Mouse (Mus musculus): Measurements from ENCODE around the gene Bsnd. TPM values are rescaled to one million over a fixed set of nuclear protein-coding genes. Genes with fewer than 3 reads are reported as not detected.

Bsnd gene
- total RNA-seq (2015): not detected in 2 replicates
- not detected in 2 replicates for total RNA-seq (2017)

GRCm38 (mm10) chr4:106492116-106492515 lies at the start of gene Bsnd:
Gene Bsnd (minus strand): TSS chr4:106492283.
- no peak for ATAC-seq (ENCODE audit: poor library complexity, severe bottlenecking)

DNA sequence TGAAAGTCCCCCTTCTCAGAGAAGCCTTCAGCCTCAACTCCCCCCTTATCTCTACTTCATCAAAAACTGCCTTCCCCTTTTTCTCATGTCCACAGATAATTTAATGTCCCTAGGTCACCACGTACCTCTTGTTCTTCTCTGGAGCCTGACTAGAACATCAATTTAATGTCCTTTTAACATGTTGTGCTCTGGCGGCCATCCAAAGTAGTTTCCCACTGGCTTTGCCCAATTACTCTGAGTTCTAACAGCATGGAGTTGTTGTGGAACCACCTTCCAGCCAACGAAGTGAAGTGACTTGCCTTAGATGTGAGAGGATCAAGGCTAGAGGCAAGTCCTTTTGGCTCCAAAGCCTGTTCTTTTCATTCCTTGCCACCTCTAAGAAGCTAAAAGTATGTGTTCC lies 49.4 kb upstream of the Bsnd start:
- no peak for ATAC-seq (ENCODE audit: poor library complexity, severe bottlenecking)

DNA sequence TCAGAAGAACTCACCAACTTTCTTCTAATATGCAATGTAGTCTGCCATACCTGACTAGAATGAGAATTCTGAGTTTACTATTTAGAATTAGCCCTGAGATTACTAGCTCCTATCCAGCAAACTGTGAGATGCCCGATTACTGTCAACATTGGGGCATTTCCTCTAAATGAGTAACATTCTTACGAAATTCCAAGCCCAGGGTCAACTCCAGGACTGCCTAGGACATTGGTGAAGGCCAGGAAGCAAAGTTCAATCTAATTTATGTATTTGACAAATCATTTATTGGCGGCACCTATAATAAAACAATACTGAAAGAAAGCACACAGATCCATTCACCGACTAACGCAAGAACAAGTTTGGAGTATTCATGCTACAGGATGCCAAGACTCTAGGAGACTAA lies 47.7 kb upstream of the Bsnd start:
- no peak for ATAC-seq (ENCODE audit: poor library complexity, severe bottlenecking)

GRCm38 (mm10) chr4:106534256-106534655 lies 42.2 kb upstream of the Bsnd start:
- no peak for ATAC-seq (ENCODE audit: poor library complexity, severe bottlenecking)

DNA sequence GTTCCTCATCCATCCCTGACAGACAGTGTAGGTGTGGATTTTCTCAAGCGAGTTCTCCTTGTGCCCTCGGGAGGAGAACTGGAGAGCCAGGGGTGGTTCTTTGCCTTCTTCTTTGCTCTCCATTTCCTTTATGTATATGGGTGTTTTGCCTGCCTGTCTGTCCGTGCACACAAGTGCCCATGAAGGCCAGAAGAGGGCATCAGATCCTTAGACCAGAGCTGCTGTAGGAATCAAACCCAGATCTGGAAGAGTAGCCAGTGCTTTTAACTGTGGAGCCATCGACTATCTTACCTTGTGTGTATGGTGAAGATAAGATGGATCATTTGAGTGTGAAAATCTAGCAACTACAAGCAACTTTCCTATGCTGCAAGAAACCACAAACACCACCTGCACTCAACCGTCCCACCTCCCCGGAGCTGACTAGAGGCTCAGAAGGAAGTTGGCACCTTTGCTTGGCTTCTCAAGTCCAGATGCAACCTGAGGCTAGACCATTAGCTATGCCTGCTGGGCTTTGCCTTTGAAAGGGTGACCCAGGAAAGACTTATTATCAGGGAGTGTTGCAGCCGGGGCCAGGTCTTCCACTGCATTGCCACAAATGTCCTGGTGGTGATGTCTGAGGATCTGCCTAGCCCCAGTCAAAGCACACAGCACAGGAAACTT lies 41.5 kb upstream of the Bsnd start:
- ATAC-seq (ENCODE audit: poor library complexity, severe bottlenecking): no peak

DNA sequence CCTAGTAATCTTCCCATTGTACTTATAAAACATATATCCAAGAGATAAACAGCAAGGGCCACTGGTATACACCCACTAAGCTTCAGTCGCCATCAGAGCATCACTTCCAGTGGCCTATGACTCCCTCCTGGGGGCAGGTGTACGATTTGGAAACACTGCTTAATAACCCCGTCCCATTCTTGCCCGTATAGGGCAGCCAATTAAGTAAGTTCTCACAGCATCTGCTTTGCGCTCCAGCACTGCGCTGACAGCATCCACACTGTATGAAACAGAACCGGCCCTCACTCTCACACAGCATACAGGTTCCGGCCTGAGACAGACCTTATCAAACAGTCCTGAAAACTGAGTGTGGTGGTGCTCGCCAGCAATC lies 38.0 kb upstream of the Bsnd start:
- ATAC-seq (ENCODE audit: poor library complexity, severe bottlenecking): no peak

DNA sequence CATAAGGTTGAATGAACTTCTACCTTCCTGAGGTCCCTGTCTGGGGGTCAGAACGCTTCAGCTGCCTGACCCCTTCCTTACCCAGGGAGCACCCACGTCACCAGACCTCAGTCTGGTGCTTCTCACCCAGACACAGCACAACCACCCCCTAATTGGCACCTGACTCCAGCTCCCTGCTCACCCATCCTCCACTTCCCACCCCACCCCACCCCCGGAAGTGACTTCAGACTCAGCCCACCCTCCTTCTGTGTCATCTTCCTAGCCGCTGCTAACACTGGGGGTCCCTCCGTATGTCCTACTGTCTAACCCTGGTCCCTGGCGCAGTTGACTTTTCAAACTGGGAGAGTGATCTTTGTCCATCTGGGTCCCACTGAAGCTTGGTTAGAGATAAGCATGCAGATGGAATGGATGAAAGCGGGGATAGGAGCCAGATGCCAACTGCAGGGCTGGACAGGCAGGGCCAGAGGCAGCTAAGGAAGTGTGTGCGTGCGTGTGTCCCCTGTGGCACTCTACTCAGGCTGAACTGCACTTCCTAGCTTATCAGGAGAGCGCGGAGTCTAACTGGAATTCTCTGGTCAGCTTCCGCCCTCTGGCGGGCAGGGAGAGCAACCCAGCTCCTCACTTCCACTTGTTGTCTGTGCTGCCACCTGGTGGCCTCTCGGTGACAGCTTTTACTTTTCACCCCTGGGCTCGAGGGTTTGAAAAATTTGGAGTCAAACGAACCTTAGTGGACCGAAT lies 37.5 kb upstream of the Bsnd start:
- peak; percentile 97 for ATAC-seq (ENCODE audit: poor library complexity, severe bottlenecking)

DNA sequence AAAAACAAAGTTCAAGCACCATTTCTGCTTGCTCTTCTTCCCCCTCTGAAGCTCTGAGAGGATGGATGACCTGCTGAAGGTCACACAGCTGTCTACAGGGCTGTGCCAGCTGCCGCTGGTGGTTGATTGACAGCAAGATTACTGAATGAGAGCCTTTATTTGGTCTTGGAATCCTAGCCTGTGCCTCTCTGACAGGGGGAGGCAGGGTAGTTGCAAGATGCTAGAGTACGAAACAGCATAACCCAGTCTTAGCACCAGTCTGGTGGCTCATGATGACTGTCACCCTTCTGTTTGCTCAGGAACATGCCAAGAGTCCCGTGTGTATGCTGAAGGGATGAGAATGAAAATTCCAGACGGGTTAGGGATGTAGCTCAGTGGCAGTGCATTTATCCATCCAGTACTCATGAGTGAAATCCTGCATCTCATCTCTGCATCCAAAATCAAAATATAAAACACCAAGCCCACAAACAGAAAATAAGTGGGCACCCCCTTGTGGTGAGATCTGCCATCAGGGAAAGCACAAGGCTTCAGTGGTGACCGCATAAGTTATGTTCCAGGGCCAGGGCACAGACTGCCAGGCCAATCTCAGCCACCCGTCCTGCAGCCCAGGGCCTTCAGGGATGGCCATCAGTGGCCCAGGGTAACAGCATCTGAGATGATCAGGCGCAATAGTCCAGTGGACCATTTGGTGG lies 35.9 kb upstream of the Bsnd start:
- no peak for ATAC-seq (ENCODE audit: poor library complexity, severe bottlenecking)

DNA sequence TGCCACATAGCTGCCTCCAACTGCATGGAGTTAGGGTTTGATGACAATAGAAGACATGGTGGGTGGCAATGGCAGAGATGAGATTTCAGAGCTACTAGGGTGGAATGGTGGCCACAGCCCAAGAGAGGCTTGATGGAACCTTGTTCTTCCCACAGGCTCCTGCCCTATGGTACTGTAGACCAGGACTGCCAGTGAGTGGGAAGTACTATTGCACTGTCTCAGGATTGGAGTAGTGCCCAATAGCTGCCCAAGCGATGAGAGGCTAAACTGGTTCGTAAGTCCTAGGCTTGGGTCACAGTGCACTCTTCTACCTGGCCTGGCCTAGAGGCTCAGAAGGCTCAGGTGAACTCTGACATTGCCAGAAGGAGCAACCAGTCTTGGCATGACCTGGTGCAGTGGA lies 32.9 kb upstream of the Bsnd start:
- no peak for ATAC-seq (ENCODE audit: poor library complexity, severe bottlenecking)

- no peak for ATAC-seq (ENCODE audit: poor library complexity, severe bottlenecking)
These were observed 32.0 kb upstream of the Bsnd start for GRCm38 (mm10) chr4:106524131-106524530.

GRCm38 (mm10) chr4:106522547-106522946 lies 30.5 kb upstream of the Bsnd start:
- no peak for ATAC-seq (ENCODE audit: poor library complexity, severe bottlenecking)

DNA sequence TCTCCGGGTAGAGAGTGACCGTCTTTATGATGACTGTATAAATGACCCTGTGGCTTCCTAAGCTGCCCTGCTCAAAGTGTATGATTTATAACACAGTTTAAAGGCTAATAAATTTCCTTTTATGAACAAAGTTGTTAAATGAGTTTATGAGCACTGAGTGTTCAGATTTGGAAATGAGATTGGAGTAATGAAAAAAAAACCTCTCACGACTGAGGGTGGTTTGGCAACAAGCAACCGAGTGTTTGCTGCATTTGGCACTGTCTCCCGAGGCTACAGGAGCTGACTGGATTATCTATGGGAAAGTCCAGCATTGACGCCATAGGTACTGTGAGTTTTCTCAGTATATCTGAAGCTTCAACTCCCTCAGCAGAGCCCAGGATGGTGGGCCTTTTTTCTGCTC lies 22.5 kb upstream of the Bsnd start:
- no peak for ATAC-seq (ENCODE audit: poor library complexity, severe bottlenecking)

DNA sequence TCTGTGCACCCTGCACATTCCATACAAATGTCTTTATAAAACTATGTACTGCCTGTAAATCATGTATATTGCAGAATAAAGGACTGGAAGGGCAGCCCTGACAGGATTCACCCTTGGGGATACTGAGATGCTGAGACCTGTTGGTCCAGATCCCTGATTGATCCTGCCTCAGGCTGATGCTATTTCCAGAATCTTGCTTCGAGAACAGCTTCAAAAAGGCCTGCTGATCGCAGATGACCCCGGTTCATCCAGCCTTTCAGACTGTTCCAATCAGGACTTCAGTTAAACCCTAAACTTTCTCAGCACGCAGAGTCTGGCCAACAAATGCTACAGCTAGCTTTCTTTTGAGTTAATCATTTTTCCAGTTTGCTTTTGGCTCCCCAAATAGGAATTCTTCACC lies 17.8 kb upstream of the Bsnd start:
- ATAC-seq (ENCODE audit: poor library complexity, severe bottlenecking): no peak

DNA sequence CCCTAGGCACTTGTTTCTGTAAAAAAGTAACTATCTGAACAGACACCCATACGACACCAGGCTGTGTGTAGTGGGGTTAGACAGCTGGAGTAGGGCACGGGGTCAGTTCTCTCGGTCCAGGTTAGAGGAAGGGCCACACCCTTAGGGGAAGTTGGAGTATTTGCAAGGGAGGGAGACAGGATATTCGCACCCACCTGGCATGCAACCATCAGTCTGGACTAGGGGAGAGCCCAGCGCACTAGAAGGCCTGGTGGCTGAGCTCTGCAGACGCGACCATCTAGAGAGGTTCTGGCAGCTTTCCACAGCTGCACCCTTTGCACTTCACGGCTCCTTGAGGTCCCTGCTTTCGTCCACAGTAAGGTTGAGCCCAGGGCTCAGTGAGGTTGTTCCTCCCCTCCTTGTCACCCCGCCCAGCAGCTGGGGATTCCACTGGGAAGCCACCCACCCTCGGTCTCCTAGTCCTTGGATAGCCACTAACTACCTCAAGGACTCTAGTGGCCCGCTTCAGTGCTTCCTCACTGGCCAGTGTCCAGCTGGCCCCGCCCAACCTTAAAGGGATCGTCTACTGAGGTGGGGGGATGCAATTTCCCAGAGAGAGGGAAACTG lies 13.5 kb upstream of the Bsnd start:
- ATAC-seq (ENCODE audit: poor library complexity, severe bottlenecking): no peak

DNA sequence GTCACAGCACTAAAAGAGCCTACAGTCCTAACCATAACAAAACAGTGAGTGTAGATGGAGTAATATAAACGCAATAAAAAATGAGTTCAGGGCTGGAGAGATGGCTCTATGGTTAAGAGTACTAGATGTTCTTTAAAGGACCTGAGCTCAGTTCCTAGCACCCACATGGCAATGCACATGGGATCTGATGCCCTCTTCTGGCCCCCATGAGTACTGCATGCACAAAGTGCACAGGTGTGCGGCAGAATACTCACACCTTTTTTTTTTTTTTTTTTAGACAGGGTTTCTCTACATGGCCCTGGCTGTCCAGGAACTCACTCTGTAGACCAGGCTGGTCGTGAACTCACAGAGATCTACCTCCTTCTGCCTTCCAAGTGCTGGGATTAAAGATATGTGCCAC lies 11.5 kb upstream of the Bsnd start:
- ATAC-seq (ENCODE audit: poor library complexity, severe bottlenecking): no peak

GRCm38 (mm10) chr4:106500066-106500465 lies 8.0 kb upstream of the Bsnd start:
- ATAC-seq (ENCODE audit: poor library complexity, severe bottlenecking): no peak

GRCm38 (mm10) chr4:106498471-106498844 lies 6.4 kb upstream of the Bsnd start:
- ATAC-seq (ENCODE audit: poor library complexity, severe bottlenecking): no peak

DNA sequence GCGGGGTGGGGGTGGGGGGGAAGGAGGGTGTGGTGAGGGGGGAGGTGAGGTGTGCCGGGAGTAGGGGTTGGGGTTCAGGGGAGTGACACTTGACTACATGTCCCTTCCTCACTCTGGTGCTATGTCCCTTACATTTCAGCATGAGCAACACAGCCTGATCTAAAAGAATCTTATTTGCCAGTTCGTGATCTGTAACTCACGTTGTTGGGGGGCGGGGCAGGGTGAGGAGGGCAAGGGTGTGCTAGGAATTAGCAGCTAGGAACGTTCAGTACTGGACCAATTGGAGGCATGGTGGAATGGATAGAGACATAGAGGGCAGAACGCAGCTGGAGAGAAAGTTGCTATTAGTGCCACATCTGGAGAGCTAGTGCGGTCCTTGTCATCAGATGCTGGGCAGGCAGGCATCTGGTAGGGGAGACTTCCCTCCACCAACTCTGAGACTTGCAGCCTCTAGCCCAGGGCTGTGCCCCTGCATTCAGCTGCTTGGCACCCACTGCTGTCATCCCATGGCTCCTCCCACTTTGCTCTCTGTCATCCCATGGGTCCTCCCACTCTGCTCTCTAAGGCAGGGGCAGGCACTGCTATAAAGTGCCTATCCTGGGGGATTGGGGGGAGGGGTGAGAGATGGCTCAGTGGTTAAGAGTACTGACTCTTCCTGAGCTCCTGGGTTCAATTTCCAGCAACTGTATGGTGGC lies 5.8 kb upstream of the Bsnd start:
- ATAC-seq (ENCODE audit: poor library complexity, severe bottlenecking): no peak

DNA sequence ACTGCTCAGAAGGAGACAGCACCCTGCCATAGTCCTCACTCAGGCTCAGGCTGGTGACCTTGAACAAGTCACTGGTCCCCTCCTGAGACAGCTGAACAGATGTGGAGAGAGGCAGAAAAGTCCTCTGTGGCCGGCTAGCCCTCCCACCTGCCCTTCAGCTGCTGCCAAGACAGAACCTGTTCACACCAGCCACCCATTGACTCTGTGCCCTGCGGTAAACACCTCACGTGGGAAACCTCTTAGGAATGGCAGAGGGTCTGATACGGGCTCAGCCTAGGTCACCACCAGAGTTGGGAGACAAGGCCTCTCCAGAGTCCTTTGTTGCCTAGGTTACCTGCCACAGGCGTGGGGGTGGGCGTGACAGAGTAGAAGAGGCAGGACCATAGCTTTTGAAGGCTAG lies 4.8 kb upstream of the Bsnd start:
- ATAC-seq (ENCODE audit: poor library complexity, severe bottlenecking): no peak

GRCm38 (mm10) chr4:106493639-106494038 lies 1.6 kb upstream of the Bsnd start:
- no peak for ATAC-seq (ENCODE audit: poor library complexity, severe bottlenecking)

- ATAC-seq (ENCODE audit: poor library complexity, severe bottlenecking): no peak
These were observed 1.5 kb downstream of the Bsnd start for GRCm38 (mm10) chr4:106490620-106491019.

All from megakaryocyte, adult 5-6 weeks (primary cell).